Mouse (Mus musculus): ENCODE results near the gene Actb. TPM values are rescaled to one million over a fixed set of nuclear protein-coding genes. Genes with fewer than 3 reads are reported as not detected.

The Actb gene
- polyA plus RNA-seq (2014; fragmentation: Nextera tagmentation; extraction: Ambion mirVana): 13,534 and 14,549 TPM in 2 replicates

- peaks cover 51% of the 10 kb centered on the region for H3K4me1 ChIP-seq (replicated peaks; ENCODE audit: control insufficient read depth, insufficient read depth, low read length)
Measured at GRCm38 (mm10) chr5:142906532-142907047, at the start of gene Actb. TSS of gene Actb (minus strand) at chr5:142906754.

GRCm38 (mm10) chr5:142953641-142954040, 47.1 kb upstream of the Actb start:
- no peak for DNase-seq (ENCODE audit: low spot score)
- WGBS: 65% methylated on average over 3 of the region's 3 CpGs
- Histone ChIP-seq H3K27me3 (ENCODE audit: control insufficient read depth, insufficient read depth, low read length) (no peaks in the 10 kb centered on the region), H3K9ac (no peak overlapping the region), H3K4me3 (replicated peaks; ENCODE audit: low read length) (no peak overlapping the region), H3K9me3 (ENCODE audit: control insufficient read depth, low read length) (no peaks in the 10 kb centered on the region), H3K27ac (no peak overlapping the region), H3K4me2 (replicated peaks) (no peak overlapping the region), H3K36me3 (replicated peaks; ENCODE audit: control insufficient read depth, insufficient read depth) (no peaks in the 10 kb centered on the region), H3K4me1 (replicated peaks; ENCODE audit: control insufficient read depth, insufficient read depth, low read length) (no peaks in the 10 kb centered on the region)
- no peak for ATAC-seq (ENCODE audit: low FRiP score)

More at GRCm38 (mm10) chr5:142906532-142907047, at the start of gene Actb:
- Histone ChIP-seq H3K4me2 (replicated peaks) (peak within 1 kb of the TSS; percentile 88), H3K9me3 (ENCODE audit: control insufficient read depth, low read length) (no peaks in the 10 kb centered on the region), H3K9ac (peak within 1 kb of the TSS; percentile 100), H3K36me3 (replicated peaks; ENCODE audit: control insufficient read depth, insufficient read depth) (peaks cover 40% of the 10 kb centered on the region), H3K27ac (peak within 1 kb of the TSS; percentile 100), H3K27me3 (ENCODE audit: control insufficient read depth, insufficient read depth, low read length) (no peaks in the 10 kb centered on the region), H3K4me3 (replicated peaks; ENCODE audit: low read length) (peak within 1 kb of the TSS; percentile 100)
- 1% methylated on average over 41 of the region's 41 CpGs for WGBS
- peak; percentile 83 for ATAC-seq (ENCODE audit: low FRiP score)
- DNase-seq (ENCODE audit: low spot score): peak; percentile 97

DNA sequence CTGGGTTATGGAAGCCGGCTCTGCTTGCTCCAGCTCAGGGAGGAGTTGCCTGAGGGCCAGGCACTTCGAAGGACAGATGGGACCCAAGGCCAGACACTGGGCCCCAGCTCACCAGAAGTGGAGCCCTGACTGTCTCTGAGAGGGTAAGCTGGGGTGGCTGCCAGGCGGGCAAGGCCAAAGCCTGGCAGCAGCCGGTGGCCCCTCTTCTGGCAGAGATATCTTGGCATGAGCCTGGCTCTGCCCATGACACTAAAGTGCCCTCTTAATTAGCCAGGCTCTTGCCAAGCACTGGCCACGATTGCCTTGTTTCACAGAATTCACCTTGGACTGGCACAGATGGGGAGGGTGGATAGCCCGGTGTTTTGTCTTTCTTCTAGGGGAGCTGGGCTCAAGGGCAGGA, 43.9 kb upstream of the Actb start:
- DNase-seq (ENCODE audit: low spot score) (no peak), ATAC-seq (ENCODE audit: low FRiP score) (no peak; the same call in 1 of the 2 replicates)
- Histone ChIP-seq H3K9ac (no peak overlapping the region), H3K36me3 (replicated peaks; ENCODE audit: control insufficient read depth, insufficient read depth) (no peaks in the 10 kb centered on the region), H3K4me1 (replicated peaks; ENCODE audit: control insufficient read depth, insufficient read depth, low read length) (no peaks in the 10 kb centered on the region), H3K4me2 (replicated peaks) (no peak overlapping the region), H3K27ac (no peak overlapping the region), H3K4me3 (replicated peaks; ENCODE audit: low read length) (no peak overlapping the region), H3K27me3 (ENCODE audit: control insufficient read depth, insufficient read depth, low read length) (no peaks in the 10 kb centered on the region), H3K9me3 (ENCODE audit: control insufficient read depth, low read length) (no peaks in the 10 kb centered on the region)
- WGBS: 65% methylated on average over 6 of the region's 6 CpGs

DNA sequence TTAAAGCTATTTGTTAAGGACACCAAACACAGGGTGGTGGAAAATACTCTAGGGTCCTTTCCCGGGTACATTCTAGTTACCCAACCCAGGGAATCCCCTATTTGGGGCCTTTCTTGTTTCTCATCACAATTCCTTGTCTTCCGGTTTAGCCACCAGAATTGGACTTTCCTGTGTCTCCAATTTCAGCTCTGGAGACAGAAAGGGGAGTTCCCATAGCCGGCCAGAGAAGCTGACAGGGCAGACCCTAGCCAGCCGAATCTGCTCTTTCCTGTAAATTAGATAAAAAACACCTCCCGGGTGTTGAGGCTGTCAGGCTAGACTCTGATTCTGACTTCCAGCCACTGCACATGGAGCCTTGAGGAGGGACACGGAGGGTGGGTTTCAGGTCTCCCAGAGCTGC, 43.0 kb upstream of the Actb start:
- DNase-seq (ENCODE audit: low spot score) (no peak), ATAC-seq (ENCODE audit: low FRiP score) (no peak)
- Histone ChIP-seq H3K9me3 (ENCODE audit: control insufficient read depth, low read length) (no peaks in the 10 kb centered on the region), H3K36me3 (replicated peaks; ENCODE audit: control insufficient read depth, insufficient read depth) (no peaks in the 10 kb centered on the region), H3K4me2 (replicated peaks) (no peak overlapping the region), H3K27ac (no peak overlapping the region), H3K4me3 (replicated peaks; ENCODE audit: low read length) (no peak overlapping the region), H3K4me1 (replicated peaks; ENCODE audit: control insufficient read depth, insufficient read depth, low read length) (no peaks in the 10 kb centered on the region), H3K9ac (no peak overlapping the region), H3K27me3 (ENCODE audit: control insufficient read depth, insufficient read depth, low read length) (no peaks in the 10 kb centered on the region)
- WGBS: 72% methylated on average over 6 of the region's 6 CpGs

DNA sequence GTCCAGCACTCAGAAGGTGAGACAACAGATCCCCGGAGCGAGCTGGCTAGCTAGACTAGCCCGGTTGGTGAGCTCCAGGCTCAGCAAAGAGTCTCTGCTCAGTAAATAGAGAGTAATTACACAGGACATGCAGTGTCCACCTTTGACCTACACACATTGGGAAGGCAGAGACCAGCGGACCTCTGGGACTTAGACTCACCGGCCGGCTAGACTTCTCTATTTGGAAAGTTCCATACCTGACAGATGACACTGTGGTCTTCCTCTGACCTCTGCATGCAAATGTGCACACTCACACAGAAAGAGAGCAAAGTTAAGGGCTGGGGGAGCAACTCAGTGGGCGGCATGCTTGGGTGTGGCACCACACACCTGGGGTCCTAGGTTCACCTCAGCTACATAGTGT, 40.9 kb upstream of the Actb start:
- Histone ChIP-seq H3K4me1 (replicated peaks; ENCODE audit: control insufficient read depth, insufficient read depth, low read length) (no peaks in the 10 kb centered on the region), H3K27ac (no peak overlapping the region), H3K4me2 (replicated peaks) (no peak overlapping the region), H3K9me3 (ENCODE audit: control insufficient read depth, low read length) (no peaks in the 10 kb centered on the region), H3K36me3 (replicated peaks; ENCODE audit: control insufficient read depth, insufficient read depth) (no peaks in the 10 kb centered on the region), H3K27me3 (ENCODE audit: control insufficient read depth, insufficient read depth, low read length) (no peaks in the 10 kb centered on the region), H3K9ac (no peak overlapping the region), H3K4me3 (replicated peaks; ENCODE audit: low read length) (no peak overlapping the region)
- DNase-seq (ENCODE audit: low spot score) (no peak), ATAC-seq (ENCODE audit: low FRiP score) (no peak)
- 84% methylated on average over 7 of the region's 7 CpGs for WGBS

- Histone ChIP-seq H3K4me3 (replicated peaks; ENCODE audit: low read length) (no peak overlapping the region), H3K9ac (no peak overlapping the region), H3K9me3 (ENCODE audit: control insufficient read depth, low read length) (no peaks in the 10 kb centered on the region), H3K27me3 (ENCODE audit: control insufficient read depth, insufficient read depth, low read length) (no peaks in the 10 kb centered on the region), H3K27ac (no peak overlapping the region), H3K4me2 (replicated peaks) (no peak overlapping the region), H3K36me3 (replicated peaks; ENCODE audit: control insufficient read depth, insufficient read depth) (no peaks in the 10 kb centered on the region), H3K4me1 (replicated peaks; ENCODE audit: control insufficient read depth, insufficient read depth, low read length) (no peaks in the 10 kb centered on the region)
- no peak for DNase-seq (ENCODE audit: low spot score)
- ATAC-seq (ENCODE audit: low FRiP score): no peak
- 80% methylated on average over 8 of the region's 8 CpGs for WGBS
Measured at GRCm38 (mm10) chr5:142944979-142945682, 38.6 kb upstream of the Actb start.

DNA sequence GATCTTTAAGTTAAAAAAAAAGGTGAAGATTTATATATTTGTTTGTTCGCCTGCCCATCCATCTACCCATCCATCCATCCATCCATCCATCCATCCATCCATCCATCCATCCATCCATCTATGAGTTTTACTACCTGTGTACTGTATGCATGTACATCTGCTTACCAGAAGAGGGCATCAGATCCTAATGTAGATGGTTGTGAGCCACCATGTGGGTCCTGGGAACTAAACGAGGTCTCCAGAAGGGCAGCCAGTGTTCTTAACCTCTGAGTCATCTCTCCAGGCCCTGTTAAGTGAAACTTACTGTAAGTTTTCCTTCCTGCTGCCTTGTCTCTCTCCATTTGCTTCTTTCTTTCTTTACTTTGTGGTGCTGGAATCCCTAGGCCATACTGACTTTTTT, 33.8 kb upstream of the Actb start:
- Histone ChIP-seq H3K27me3 (ENCODE audit: control insufficient read depth, insufficient read depth, low read length) (no peaks in the 10 kb centered on the region), H3K27ac (no peak overlapping the region), H3K4me1 (replicated peaks; ENCODE audit: control insufficient read depth, insufficient read depth, low read length) (no peaks in the 10 kb centered on the region), H3K36me3 (replicated peaks; ENCODE audit: control insufficient read depth, insufficient read depth) (no peaks in the 10 kb centered on the region), H3K9me3 (ENCODE audit: control insufficient read depth, low read length) (no peaks in the 10 kb centered on the region), H3K4me3 (replicated peaks; ENCODE audit: low read length) (no peak overlapping the region), H3K9ac (no peak overlapping the region), H3K4me2 (replicated peaks) (no peak overlapping the region)
- WGBS: 73% methylated on average over 2 of the region's 2 CpGs
- ATAC-seq (ENCODE audit: low FRiP score) (no peak), DNase-seq (ENCODE audit: low spot score) (no peak)

GRCm38 (mm10) chr5:142937956-142938727, 31.6 kb upstream of the Actb start:
- WGBS: 34% methylated on average over 19 of the region's 19 CpGs
- no peak overlapping the region for H3K27ac ChIP-seq
- H3K4me2 ChIP-seq (replicated peaks): no peak overlapping the region
- H3K9ac ChIP-seq: no peak overlapping the region
- no peak overlapping the region for H3K4me3 ChIP-seq (replicated peaks; ENCODE audit: low read length)
- no peaks in the 10 kb centered on the region for H3K9me3 ChIP-seq (ENCODE audit: control insufficient read depth, low read length)
- ATAC-seq (ENCODE audit: low FRiP score) (no peak), DNase-seq (ENCODE audit: low spot score) (no peak)
- no peaks in the 10 kb centered on the region for H3K4me1 ChIP-seq (replicated peaks; ENCODE audit: control insufficient read depth, insufficient read depth, low read length)
- no peaks in the 10 kb centered on the region for H3K27me3 ChIP-seq (ENCODE audit: control insufficient read depth, insufficient read depth, low read length)
- no peaks in the 10 kb centered on the region for H3K36me3 ChIP-seq (replicated peaks; ENCODE audit: control insufficient read depth, insufficient read depth)

- H3K27me3 ChIP-seq (ENCODE audit: control insufficient read depth, insufficient read depth, low read length): no peaks in the 10 kb centered on the region
- no peak overlapping the region; the same call in 1 of the 2 replicates for H3K4me3 ChIP-seq (replicated peaks; ENCODE audit: low read length)
- DNase-seq (ENCODE audit: low spot score) (peak; percentile 82), ATAC-seq (ENCODE audit: low FRiP score) (no peak; the same call in 1 of the 2 replicates)
- 0 out of 2 replicates have a peak overlapping the region, but pooled peaks have one; percentile 28 for H3K9ac ChIP-seq
- 4% methylated on average over 17 of the region's 17 CpGs for WGBS
- H3K9me3 ChIP-seq (ENCODE audit: control insufficient read depth, low read length): no peaks in the 10 kb centered on the region
- 0 out of 2 replicates have a peak overlapping the region, but pooled peaks have one; percentile 20 for H3K27ac ChIP-seq
- no peaks in the 10 kb centered on the region for H3K4me1 ChIP-seq (replicated peaks; ENCODE audit: control insufficient read depth, insufficient read depth, low read length)
- H3K36me3 ChIP-seq (replicated peaks; ENCODE audit: control insufficient read depth, insufficient read depth): no peaks in the 10 kb centered on the region
- peak overlapping the region; percentile 35 for H3K4me2 ChIP-seq (replicated peaks)
Measured at GRCm38 (mm10) chr5:142936336-142936719, 29.8 kb upstream of the Actb start.

Measured in hindbrain, embryonic 14.5 days (tissue).